Mouse (Mus musculus) CD4-positive helper T cell, adult 2 months (primary cell): Measurements from ENCODE around the gene Xpr1.

Source experiments
- DNase-seq: peaks from one replicate; pipeline ENCODE4 v3.0.0-alpha.2; 2012; ENCODE audit warnings: low read depth, missing footprints, low spot score

Xpr1 gene

DNA sequence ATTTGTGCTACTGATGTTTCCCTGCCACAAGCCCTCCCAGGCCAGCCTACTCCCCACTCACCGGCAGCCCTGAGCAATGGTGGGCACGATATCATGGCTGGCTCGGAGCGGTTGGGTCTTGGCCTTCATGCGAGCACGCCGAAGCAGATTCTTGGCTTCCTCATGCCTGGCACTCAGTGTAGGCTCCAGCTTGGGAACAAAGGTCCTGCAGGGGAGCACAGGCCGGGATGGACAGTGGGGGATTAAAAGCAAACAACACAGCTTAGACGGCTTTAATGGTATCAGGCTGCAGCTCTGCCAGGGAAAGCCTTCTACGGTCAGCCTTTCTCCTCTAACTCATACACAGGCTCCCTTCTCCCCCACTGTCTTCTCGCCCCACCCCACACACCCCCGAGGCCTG lies 184.8 kb downstream of the Xpr1 start:
- DNase-seq = no peak

DNA sequence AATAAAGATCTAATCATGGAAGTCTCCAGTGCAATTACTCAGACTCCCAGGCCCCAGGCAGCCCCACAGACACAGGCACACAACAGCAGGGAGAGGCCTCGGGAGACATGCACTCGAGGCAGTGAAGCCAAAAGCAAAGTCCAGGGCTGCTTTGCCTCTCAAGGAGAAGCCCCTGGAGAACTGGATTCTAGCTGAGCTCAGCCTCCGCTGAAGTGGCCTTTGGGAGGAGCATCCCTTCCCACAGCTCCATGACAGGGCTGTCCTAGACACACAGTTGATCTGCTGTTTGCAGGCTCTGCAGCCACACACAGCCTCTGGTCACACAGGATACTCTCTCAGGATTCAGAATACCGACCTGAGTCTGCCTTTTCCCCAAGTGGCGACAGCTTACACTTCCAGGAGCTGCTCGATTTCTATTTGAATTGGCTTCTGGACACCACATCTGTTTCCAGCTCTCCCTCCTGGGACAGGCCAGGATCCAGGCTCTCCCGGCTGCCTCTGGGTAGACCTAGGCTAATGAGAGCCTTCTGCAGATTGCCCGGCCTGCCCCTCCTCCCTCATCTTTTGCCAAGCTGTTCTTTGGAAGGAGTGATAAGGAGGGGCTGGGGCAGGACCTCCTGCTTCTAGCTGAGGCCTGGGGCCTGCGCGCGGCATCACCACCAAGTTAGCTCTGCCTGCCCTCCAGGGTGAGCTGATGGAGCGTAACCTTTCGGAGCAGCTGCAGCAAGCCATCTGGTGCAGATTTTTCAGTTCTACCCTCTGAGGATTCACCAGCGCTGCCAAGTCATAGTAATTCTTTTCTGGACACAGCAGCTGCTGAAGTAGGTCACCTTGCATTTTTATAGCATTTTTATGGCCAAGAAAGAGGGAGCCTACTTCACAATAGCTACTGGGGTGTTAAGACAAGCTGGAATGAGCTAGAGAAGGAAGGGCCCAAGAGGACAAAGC lies 187.5 kb downstream of the Xpr1 start:
- DNase-seq = no peak
